Mouse (Mus musculus): Measurements from ENCODE around the gene Trim7. TPM values are rescaled to one million over a fixed set of nuclear protein-coding genes. Genes with fewer than 3 reads are reported as not detected.

Gene Trim7
- polyA plus RNA-seq (2017; shearing (Covaris generic)) = not detected

DNA sequence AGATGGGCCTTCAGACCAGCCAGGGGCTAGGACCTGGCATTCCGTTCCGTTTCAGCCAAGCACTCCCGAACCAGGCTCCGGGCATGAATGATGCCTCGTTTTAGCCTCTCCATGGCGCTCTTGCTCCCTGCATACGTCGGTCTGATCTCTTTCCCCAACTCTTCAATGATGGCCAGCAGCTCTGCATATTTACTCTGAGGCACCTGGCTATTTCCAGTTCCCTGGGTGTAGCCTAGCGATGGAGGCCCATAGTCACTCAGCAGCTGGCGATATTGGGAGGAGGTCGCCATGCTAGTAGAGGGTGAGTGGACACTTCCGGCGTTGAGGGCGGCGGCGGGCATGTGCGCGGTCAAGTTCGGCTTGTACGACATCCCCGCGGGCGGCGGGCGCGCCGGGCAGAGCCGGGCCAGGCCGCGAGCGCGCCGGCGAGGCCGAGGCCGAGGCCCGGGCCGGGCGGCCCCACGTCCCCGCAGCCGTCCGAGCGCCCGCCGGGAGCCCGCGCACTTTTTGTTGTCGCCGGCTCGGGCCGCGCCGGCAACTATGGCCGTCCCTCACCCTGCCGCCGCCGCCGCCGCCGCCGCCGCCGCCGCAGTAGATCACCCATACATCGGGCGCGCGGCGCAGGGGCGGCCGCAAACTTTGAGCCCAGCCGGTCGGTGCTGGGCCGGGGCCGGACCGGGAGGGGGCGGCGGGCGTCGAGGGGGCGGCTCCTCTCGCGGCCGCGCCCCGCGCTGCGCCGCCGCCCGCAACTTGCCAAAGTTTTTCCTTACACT, at the start of gene Trim7, which contains the start of gene Gm12184:
Gene Trim7, plus strand, starts transcription at position 162 of the 773 bp plus-strand sequence.
Gene Gm12184, minus strand, starts transcription at position 677 of the 773 bp plus-strand sequence.

DNA sequence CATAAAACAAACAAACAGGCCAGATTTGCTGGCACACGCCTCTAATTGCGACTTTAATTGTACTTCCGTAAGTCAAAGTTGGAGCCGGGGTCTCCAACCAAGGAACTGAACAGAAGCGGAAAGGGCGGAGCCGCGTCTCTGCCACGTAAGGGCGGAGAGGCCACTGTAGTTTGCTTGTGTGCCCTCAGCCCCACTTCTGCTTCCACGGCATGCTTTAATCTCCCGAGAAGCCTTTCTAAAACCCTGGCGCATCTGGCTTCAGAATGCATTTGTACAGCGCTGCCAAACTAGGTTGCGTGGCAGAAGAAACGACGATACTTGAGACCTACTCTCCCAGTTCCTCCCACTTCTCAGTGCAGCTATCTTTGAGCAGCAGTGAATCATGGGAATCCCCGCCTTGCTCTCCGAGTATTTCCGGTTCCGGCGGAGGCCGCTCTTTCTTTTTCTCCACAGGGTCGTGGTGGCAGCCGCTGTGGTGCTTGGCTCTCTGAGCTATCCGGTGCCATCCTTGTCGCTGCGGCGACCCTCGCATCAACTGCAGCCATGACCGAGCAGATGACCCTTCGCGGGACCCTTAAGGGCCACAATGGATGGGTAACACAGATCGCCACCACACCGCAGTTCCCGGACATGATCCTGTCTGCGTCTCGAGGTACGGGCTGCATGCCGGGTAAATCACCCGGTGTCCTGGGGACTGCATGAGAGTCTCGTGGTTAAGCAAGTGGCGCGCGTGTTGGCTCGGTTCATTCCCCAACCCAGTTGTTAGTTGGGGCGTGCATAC, 25.8 kb upstream of the Trim7 start, which contains the start of gene Rack1:
Gene Rack1, plus strand, starts transcription at position 412 of the 781 bp plus-strand sequence.

GRCm38 (mm10) chr11:48816800-48817665, 8.9 kb upstream of the Trim7 start, which contains the start of gene Trim41:
Gene Trim41, minus strand, starts transcription at chr11:48817353.

DNA sequence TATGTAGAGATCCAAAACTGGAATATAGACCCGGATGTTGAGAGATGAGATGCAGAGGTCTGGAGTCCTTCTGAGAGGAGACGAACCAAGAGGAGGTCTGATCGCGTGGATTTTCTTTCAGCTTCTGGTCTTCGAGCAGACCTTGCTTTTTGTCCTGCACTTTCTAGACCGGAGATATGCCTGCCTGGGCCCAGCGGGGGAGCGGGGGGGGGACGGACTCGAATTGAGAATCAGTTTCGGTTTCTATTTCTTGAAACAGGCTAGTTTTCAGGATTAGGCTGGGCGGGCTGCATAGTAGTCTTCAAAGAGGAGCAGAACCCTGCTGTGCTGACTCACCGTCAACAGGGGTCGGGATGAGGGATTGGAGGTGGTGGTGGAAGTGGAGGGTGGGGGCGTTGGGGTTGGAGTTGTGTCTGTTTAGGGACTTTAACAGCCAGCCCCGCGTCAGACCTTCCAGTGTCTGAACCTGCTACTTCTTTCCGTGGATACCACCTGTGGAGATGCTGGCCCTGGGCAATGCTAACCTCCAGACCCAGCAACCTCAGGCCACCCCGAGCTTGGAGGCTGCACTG, 45.3 kb downstream of the Trim7 start, which contains the start of gene Irgm1:
Gene Irgm1, minus strand, starts transcription at position 483 of the 572 bp plus-strand sequence.

Other genes starting within 250 kb of the Trim7 start
- gene Rack1, start 25.8 kb upstream of the Trim7 start, polyA plus RNA-seq (2017; shearing (Covaris generic)) = 728 TPM
- 0.92 TPM for gene Trim41, start 8.8 kb upstream of the Trim7 start, polyA plus RNA-seq (2017; shearing (Covaris generic))
- 7.6 TPM for gene Gm12184, start 515 bp downstream of the Trim7 start, polyA plus RNA-seq (2017; shearing (Covaris generic))
- 68.5 TPM for gene Irgm1, start 45.5 kb downstream of the Trim7 start, polyA plus RNA-seq (2017; shearing (Covaris generic))
- 0.91 TPM for gene Gm5431, start 76.1 kb downstream of the Trim7 start, polyA plus RNA-seq (2017; shearing (Covaris generic))
- gene Psme2b, start 120.0 kb downstream of the Trim7 start, polyA plus RNA-seq (2017; shearing (Covaris generic)) = 115 TPM
- gene Olfr56, start 152.7 kb downstream of the Trim7 start, polyA plus RNA-seq (2017; shearing (Covaris generic)) = 0.66 TPM
- gene 9930111J21Rik1, start 153.3 kb downstream of the Trim7 start, polyA plus RNA-seq (2017; shearing (Covaris generic)) = 125 TPM
- 2.9 TPM for gene Gm12185, start 166.1 kb downstream of the Trim7 start, polyA plus RNA-seq (2017; shearing (Covaris generic))
- 200 TPM for gene Tgtp1, start 168.0 kb downstream of the Trim7 start, polyA plus RNA-seq (2017; shearing (Covaris generic))
- 92.8 TPM for gene 9930111J21Rik2, start 225.1 kb downstream of the Trim7 start, polyA plus RNA-seq (2017; shearing (Covaris generic))
- 187 TPM for gene Tgtp2, start 238.1 kb downstream of the Trim7 start, polyA plus RNA-seq (2017; shearing (Covaris generic))